Mouse (Mus musculus): ENCODE measurements at regions not wholly inside any gene's neighbourhood (a gene's known extent, or its start where the extent isn't known, plus 50 kb on each side); places are given as distances from the start of the nearest gene placed in this dataset.

DNA sequence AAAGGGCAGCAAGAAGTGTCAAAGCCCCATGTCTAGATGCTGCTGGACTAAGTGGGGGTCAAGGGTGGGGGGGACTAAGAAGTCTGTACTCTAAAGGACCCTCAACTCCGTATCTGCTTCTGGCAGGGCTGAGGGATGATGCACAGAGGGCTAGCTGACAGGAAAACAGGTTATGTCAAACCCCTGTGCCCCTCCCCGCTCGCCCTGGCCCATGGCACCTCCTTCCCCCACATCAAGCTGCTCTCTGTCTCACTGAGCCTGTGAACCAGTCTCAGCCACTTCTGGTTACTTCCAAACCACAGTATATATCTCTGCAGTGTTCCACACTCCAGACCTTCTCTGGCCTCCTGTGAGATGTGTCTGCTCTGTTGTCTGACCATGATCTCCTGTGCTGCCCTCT, 63.8 kb upstream of the Ubl3 start:
- DNase-seq (ENCODE audit: low spot score in 2 of 2) = no peak

DNA sequence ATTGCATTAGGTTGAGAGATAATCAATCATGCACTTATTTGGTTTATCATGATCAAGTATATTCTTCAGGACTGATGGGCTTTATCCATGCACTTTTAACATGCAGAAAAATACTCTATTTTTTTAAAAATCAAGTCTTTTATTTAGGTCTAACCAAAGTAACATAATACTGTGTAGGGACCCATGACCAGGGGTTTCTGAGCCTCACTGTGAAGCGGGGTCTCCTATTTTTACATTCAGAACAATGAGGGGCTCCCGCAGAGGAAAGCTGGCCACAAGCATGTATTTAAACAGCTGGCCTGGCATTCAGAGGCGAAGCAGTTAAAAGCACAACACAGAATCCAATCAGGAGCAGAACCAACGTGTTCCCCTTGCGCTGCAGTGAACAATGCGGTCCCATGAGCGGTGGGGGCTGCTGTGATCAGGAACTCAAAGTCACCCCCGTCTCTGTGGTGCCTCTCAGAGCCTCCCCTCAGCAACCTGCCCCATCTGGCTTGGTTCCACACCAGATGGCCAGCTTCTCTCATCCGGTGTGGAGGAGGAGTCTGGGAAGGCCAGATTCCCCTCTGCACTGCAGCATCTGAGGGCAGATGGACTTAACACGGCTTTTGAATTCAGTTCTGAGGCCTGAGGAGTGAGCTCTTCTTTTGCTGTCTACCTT, 63.2 kb upstream of the Ubl3 start:
- DNase-seq (ENCODE audit: low spot score in 2 of 2) = no peak

DNA sequence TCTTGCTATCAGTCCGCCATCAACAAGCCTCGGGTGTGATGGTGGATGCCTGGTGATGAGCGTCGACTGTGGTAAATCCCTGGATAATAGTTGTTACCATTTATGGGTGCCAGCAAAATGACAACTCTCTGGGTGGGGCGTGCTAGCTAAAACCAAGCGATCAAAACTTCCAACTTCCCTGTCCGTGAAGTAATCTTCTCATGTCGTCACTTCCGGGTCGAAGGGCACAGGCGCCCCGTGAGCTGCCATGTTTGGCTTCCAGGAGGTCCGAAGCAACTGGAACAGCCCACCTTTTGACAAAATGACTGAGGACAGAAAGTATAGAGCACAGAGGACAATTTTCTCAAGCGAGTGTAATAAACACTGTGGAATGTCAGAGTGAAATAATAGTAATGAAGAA, 62.5 kb upstream of the Ubl3 start:
- DNase-seq (ENCODE audit: low spot score in 2 of 2) = no peak

DNA sequence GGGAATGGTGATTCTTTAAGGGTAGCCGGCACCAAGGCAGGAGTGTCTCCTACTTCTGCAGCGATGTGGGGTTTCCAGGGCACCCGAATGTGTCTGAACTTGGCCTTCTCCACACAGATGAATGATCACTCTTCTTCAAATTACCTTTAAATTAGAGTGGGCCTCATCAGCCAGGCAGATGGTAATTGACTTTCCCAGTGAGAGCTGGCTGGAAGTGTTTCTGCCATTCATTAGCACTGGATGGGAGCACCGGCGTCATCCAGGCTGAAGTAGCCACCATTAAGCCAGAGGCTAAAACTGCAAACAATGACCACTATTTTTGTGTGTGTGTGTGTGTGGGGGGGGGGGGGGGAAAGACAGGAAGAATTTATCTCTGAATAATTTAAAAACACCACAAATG, 58.7 kb upstream of the Ubl3 start:
- DNase-seq (ENCODE audit: low spot score in 2 of 2) = no peak

DNA sequence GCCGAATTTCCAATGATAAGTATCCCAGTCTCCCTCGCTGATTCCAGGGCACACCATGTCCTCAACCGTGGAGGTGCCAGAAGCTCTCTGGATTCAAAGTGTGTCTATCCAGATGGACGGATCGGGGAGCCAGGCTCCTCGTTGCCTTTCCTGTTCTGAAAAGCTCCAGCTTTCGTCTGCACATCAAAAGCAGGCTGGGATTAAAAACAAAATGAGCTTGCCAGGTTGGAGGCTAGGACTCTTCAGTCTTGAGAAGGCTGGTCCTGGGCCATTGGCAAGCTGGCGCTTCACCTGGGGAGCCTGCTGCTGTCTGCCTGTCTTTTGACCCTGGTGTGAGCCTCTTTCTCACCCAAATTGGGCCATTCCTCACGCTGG, 56.9 kb upstream of the Ubl3 start:
- no peak for DNase-seq (ENCODE audit: low spot score in 2 of 2)

DNA sequence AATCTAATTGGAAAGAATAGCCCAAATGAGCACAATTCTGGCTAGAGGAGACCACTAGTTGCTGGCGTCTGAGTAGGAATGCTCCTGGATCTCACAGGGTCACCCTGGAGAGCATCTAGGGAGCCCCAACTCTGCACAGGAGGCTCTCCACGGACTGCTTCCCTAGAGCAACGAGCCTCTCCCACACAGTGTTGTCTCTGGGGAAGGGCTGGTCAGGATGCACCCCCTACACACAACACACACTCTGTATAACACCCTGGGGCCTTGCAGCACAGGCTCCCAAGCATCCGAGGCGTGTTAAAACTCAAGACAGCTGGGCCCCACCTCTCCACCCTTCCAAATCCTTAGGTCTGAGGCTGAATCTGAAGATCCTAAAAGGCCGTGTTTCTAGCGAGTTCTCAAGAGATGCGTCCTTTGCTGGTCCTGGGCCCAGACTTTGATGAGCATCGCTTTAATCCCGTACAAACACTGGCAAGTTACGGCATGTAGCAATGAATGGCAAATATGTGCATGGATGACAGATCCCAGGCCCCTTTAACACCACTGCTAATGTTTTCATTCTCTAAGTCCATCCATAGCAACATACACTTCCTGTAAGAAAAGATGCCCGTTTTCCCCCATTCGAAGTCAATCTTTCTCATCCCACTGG, 56.4 kb upstream of the Ubl3 start:
- no peak for DNase-seq (ENCODE audit: low spot score in 2 of 2)

DNA sequence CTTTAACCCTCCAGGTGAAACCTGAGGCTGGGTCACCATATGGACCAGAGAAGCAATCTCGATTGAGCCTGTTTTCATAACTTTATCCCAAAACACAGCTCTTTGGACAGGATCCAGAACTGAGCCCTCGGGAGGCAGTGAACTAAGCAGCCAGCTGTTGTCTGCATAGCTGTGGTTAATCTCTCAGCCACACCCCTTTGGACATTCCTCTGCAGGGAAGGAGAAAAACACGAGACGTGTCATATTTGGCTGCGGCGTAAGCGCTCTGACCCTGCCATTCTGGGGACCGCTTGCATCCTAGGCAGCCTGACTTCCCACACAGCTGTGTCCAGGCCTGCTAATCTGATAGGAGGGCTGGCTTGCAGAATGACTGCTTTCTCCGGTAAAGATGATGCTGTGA, 55.6 kb upstream of the Ubl3 start:
- no peak for DNase-seq (ENCODE audit: low spot score in 2 of 2)

DNA sequence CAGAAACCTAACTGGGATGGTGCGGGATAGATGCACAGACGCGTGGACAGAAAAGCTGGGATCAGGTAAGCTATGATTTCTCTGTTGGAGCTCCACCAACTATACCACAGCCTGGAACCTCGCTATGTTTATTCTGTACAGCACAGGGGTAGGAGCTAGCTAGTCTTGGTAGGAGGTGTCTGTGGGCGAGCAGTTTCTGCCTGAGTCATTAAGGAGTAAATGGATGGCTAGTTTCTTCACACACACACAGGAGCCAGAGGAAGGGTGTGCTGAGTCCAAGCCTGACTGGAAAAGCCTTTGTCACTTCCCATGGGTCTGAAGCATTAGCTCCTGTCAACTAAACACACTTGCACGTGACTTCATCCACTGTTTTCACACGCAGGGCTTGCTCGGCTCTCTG, 53.1 kb upstream of the Ubl3 start:
- DNase-seq (ENCODE audit: low spot score in 2 of 2) = no peak

All from spleen, postnatal 14 days (tissue).